Mouse (Mus musculus): Measurements from ENCODE around the gene Cdk14. TPM values are rescaled to one million over a fixed set of nuclear protein-coding genes. Genes with fewer than 3 reads are reported as not detected.
"Not testable (repeated sequence)": the region's sequence is repeated elsewhere in the genome, so short reads cannot be mapped to it uniquely, and the experiment has no call there.

Cdk14 gene
- total RNA-seq, 2 experiments from 2014 or later = 2.5 TPM; not detected in 1

DNA sequence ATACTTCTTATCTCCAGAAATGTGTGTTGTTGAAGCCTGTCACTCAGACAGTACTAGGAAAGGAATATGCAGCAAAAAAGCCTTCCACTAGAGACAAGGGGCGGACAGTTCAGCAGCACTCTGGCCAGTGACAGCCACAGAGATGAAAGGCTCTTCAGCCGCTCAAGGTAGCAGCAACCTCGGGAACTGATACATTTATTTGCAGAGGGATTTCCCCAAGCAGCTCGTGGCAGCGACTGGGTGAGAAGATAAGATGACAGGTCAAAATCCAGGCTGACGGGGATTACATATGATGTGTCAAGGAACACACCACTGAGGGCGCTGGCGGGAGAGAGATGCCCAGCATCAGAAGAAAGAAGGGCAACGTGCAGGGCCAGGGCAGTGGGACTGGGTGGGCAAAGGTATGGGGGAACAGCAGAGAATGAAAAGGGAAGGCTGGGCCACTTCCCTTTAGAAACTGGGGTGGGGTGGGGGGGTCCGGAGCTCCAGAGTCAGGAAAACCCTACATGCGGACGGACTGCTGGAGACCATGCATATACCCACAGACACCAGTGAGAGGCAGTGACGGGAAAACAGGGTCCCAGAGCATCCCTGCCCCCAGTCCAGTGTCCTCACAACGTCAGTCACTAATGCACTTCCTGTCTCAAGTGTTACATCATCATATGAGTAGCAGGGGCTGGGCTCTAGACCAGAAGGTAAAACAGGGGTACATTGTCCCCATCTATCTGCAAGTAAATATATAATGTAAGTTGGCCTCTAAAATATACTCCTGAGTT lies 51.5 kb downstream of the Cdk14 start:
- no peak for ATAC-seq (replicated peaks; ENCODE audit: low FRiP score, poor library complexity, severe bottlenecking)

DNA sequence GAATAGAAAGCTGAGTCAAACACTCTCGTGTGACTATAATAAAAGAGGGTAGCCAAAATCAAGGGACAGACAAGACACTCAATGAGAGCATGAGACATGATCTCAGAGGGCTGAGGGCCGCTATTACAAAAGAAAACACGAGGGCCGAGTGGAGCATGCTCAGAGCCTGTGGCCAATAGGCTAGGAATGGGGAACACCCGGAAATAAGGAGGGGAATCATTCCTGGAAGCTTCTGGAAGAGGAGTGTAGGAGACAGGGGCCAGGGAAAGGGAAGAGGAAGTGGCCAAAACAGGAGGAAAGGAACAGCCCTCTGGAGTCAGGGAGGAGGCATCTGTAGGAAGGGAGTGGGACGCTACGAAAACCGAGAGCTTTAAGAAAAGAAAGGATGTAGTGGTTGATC lies 52.6 kb downstream of the Cdk14 start:
- ATAC-seq (replicated peaks; ENCODE audit: low FRiP score, poor library complexity, severe bottlenecking) = no peak

DNA sequence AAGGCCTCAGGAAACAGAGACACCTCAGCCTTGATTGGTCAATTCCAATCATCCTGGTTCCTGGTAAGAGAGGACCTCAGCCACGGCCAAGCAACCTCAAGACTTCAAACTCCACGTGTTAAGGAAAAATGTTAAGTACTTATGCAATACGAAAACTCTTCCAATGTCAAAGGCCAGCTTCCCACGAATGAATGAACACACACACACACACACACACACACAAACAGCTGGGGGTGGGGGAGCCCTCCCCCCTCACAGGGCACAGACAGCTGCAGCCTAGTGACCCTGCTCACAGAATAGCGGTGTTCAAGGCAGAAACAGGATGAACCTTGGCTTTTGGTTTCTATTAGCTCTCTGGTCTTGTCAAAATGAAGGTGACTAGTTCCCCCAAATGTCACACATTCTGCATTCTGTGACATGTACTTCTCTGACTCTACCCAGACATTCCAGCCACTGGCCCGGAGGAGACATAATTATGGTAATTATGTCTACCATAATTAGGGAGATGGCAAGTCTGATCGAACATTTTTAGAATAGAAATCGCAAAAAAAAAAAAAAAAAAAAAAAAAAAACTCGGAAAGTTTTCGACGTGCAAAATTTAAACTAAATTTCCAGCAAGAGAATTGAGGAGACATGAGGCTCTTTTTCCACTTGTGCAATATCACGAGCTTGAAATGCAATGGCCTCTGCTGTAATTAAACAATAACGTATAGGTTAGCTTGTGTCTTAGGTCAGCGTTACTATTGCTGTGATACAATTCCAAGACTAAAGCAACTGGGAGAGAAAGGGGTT lies 54.6 kb downstream of the Cdk14 start:
- no peak for ATAC-seq (replicated peaks; ENCODE audit: low FRiP score, poor library complexity, severe bottlenecking)

DNA sequence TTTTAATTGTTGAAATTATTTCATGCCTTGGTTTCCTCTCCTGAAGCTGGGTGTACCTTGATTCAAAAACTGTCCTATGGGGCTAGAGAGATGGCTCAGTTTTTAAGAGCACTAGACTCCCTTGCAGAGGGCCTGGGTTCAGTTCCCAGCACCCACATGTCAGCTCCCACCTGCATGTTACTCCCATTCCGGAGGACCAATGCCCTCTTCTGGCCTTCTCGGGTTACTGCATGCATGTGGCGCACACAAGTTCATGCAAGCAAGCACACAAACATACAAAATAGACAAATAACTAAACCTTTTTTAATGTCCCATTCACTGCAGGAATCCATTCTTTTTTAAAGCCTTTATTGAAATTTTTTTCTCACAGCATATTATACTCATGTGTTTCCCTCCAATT lies 58.4 kb downstream of the Cdk14 start:
- no peak for ATAC-seq (replicated peaks; ENCODE audit: low FRiP score, poor library complexity, severe bottlenecking)

DNA sequence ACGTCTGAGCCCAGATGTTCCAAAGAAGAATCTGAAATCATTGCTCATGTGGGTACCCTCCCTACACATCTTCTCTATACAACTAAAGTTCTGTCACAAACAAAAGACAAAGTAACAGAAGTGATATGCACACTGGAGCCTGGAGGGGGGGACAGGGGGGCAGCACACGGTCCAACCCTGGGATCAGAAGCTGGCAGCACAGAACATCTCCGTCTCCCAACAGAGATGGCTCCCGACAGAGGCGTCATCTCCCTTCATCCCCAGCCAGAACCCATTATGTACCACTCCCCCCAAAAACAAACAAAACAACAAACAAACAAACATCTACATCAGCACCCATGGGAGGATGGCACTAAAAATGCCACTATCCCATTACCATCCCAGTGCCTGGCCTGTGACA lies 59.8 kb downstream of the Cdk14 start:
- ATAC-seq (replicated peaks; ENCODE audit: low FRiP score, poor library complexity, severe bottlenecking) = no peak

DNA sequence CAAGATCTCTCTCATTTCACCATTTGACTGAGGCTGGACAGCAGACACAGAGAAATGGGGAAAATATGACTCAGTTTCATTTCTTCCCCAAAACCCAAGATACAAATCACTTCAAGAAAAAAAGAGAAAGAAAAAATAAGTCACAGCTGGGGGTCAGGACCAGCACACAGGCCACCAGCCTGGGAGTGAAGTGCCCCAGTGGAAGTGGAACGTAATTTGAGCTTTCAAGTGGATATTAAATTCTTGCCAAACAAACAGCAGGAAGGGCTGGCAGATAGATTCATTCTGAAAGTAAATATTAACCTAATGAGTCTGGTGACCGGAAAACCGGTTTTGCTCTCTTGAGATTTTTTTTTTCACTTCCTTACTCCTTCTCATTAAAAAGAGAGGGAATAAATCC lies 60.2 kb downstream of the Cdk14 start:
- no peak for ATAC-seq (replicated peaks; ENCODE audit: low FRiP score, poor library complexity, severe bottlenecking)

DNA sequence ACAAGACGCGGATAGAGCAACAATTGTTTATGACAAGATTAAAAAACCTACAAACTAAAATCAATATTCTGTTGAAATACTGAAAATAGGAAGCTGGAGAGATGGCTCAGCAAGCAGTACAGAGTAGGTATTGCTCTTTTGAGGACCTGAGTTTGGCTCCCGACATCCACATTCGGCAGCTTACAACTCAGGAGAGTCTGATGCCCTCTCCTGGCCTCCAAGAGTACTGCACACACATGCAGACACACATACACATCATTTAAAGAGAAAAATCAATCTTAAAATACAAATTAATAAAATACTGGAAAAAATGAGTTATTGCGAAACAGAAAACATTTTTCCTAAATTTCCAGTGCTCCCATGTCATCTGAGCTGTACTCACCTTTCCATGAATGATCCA lies 60.7 kb downstream of the Cdk14 start:
- no peak for ATAC-seq (replicated peaks; ENCODE audit: low FRiP score, poor library complexity, severe bottlenecking)

DNA sequence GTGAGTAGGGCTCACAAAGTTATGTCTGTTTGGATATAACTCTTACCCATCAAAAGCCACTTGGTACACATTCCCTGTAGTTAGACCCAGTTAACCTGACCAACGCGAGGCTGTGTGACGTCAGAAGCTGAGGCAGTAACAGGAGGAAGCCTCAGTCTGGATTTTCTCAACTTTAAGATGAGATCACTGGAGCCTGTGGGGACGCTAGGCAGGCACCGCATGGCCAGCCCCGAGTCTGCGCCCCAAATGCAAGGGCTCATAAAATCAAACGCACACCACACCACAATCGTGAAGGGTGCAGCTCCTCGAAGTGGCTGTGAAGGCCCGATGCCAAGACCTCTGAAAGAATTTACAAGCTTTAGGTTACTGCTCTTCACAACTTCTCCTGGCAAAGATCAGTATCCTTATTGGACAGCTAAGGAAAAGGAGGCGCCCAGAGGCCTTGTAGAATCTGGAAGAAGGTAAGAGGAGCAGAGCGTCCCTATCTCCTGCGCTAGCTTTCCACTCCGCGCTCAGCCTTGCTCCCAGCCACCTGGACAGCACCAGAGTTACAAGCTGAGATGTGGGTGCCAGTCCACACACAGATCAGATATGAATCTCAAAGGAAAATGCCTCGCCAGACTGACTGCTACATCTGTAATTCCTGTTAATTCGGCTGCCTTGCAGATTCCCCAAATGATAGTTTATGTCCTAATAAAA lies 61.9 kb downstream of the Cdk14 start:
- no peak for ATAC-seq (replicated peaks; ENCODE audit: low FRiP score, poor library complexity, severe bottlenecking)

DNA sequence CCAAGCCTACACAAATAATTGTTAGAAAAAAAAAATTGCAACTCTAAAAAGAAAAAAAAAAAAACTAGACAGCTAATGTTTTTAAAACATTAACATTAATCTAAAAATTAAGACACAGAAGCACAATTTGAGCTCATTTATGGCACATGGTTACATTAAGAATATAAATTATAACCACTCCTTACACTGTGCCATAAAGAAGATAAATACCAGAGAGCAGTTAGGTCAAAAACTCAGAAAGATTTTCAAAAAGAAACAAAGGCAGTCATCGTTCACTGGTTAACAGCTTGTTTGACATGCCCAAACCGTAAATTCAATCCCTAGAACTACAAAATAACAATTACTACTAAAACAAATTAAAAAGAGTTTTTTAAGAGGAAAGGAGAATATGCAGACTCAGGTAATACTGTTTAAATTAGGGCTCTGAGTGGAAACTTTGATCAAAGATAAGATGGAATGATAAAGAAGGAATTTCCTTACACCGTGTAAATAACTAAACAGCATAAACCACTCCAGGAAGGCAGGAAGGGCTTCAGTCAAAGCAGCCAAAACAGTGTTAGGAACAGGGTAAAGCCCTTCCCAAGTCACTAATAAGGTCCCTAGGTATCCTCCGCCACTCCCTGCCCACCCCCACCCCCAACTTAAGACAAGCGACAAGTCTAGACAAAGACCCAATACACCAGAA lies 65.3 kb downstream of the Cdk14 start:
- no peak for ATAC-seq (replicated peaks; ENCODE audit: low FRiP score, poor library complexity, severe bottlenecking)

DNA sequence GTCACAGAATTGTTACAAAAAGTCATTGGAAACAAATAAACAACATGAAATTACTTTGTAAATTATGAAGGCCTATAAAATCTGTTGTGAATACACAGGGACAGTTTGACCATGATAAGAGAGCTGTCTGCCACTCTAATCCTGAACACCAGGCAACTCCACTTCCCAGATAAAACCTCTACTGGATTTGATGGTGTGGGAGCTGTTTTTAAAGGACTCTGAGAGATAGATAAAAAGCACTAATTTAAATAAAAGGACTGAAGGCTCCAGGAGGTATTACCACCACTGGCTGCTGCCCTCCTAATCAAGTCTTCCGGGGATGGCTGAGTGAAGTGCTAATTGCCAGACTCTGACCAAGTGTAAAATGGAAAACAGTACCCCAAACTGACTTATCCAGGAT lies 66.2 kb downstream of the Cdk14 start:
- ATAC-seq (replicated peaks; ENCODE audit: low FRiP score, poor library complexity, severe bottlenecking) = no peak

DNA sequence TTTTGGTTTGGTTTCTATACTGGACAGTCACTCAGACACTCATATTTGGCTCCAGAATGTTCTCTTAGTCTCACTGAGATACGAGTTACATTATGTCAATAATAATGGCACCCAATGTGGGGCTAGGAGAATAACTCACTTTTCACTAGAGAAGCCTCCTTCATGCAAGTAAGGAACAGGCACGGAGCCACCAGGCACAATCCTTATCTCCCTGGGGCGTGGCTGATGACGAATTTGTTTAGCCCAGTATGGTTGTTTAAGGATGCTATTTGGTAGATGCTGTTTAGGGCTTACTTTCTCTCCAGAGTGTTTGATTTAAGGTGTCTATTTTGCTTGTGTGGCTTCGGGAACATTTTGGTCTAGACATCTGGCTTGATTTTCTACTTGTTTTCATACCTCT lies 75.5 kb downstream of the Cdk14 start:
- ATAC-seq (replicated peaks; ENCODE audit: low FRiP score, poor library complexity, severe bottlenecking) = no peak

DNA sequence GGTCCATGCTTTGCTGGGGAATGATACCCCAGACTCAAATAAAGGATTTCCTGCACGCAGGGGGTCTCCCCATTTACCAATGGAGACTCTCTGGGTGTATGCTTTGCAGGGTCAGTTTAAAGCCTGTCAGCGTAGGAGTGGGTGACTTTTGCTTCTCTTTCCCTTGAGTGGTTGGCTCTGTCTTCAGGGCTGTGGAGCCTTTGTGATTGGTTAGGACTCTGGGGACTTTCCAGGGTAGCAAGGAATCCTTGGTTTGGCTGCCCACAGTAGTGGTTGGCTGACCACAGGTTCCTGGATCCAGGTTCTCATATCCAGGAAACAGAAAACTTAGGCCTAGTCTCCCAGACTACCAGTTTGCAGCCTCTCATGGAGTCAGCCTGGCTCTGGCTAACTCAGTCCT lies 76.4 kb downstream of the Cdk14 start:
- no peak for ATAC-seq (replicated peaks; ENCODE audit: low FRiP score, poor library complexity, severe bottlenecking)

DNA sequence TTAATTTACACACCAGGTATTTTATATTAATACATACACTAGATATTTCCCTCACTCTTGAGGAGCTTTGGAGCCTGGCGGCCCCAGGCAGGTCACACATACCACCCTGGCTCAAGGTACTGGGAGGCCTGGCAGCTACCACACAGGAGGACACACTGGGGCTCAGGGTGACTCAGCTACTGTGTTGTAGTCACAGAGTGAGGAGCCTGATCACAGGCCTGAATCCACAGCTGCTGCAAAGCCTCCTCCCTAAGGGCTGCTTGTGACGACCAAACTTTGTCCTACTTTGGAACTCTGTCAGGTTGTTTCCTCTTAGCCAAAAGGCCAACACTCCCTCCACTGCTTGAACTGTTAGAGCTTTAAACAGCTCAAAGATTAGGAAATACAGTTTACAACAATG lies 76.8 kb downstream of the Cdk14 start:
- ATAC-seq (replicated peaks; ENCODE audit: low FRiP score, poor library complexity, severe bottlenecking) = no peak

DNA sequence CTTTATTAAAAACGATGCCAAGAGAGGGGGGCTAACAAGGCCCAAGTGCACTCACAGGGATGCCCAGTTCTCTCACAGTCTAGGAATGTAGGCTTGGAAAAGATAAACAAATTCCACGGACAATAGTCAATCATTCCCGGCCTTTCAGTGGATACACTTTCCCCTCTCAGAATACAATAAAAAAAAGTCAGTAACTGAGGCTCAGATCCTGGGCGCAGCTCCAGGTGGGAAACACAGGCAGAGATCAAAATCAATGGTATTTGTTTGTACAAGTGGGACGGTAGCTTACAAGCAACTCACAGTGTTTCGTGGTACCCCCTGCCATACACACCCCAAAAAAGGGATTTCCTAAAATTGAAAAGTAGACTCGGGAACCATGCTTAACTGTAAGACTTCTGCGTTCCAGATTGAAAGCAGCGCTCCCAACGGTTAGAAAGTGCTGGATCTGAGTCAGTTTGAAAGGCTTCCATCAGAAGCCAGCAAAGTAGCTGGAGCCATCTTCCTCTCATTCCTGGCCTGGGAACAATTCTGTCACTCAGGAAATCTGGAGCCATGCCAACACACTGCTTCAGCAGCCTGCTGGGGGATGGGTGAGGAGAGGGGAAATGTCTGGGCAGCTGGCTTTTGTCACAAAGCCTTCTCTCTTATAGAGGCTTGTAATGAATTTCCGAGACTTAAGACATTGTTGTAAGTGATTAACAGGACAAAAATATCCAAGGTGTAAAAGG lies 77.5 kb downstream of the Cdk14 start:
- no peak for ATAC-seq (replicated peaks; ENCODE audit: low FRiP score, poor library complexity, severe bottlenecking)

DNA sequence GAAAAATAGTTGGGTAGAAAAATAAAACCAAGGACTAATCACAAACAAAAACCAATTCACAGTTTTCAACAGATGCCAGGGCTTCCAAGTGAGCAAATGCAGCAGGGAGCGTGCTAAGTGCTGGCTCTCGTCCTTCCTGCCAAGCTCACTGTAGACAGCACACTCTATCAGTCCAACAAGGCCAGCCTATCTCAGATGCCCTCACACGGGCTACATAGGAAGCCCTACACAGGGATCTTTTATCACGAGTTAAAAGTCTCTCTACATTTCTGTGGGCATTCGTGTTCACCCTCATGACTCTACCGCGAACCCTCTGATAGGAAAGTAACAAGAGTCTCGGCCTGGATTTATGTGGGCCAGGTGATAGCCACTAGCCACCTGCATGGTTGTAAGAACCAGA lies 78.5 kb downstream of the Cdk14 start:
- ATAC-seq (replicated peaks; ENCODE audit: low FRiP score, poor library complexity, severe bottlenecking) = no peak

DNA sequence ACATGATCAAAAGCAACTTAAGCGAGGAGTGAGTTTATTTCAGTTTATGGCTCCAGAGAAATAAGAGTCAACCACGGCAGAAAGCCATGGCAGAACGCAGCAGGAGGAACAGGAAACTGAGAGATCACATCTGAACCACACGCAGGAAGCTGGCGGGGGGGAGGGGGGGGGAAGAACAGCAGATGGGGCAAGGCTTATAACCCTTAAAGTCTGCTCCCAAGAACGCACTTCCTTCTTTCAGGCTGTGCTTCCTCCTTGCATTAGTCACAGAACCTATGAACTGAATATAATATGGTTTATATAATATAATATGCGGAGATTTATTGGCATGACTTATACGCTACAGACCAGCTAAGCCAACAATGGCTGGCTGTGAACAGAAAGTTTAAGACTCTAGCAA lies 86.2 kb downstream of the Cdk14 start:
- ATAC-seq (replicated peaks; ENCODE audit: low FRiP score, poor library complexity, severe bottlenecking) = no peak

DNA sequence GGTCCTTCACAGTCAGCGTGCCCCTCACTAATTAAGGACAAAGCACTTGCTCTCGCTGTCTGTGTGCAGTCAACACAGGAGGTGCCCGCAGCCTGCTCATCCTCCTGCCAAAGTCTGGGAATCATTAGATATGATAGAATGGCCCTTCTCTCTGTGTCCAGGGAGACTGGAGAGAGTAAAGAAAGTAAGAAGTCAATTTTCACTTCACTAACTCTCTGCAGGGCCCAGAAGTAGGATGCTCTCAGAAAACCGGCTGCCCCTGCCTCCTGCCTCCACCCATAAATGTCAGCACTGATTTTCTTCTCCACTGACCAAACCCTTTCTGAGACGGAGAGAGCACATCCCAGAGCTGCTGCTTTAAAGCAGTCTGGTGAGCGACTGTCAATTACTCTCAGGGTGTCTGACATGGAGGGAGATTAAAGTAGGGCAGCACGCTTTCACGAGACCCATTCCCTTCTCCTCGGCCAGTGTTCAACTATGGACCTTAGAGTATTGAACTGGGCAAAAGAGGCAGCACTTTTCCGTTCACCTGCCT lies 89.1 kb downstream of the Cdk14 start:
- ATAC-seq (replicated peaks; ENCODE audit: low FRiP score, poor library complexity, severe bottlenecking) = no peak

DNA sequence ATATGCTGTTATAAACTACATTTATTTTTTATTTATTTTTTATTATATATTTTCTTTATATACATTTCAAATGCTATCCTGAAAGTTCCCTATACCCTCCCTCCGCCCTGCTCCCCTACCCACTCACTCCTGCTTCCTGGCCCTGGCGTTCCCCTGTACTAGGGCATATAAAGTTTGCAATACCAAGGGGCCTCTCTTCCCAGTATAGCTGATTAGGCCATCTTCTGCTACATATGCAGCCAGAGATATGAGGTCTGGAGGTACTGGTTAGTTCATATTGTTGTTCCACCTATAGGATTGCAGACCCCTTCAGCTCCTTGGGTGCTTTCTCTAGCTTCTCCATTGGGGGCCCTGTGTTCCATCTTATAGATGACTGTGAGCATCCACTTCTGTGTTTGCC lies 91.1 kb downstream of the Cdk14 start:
- ATAC-seq (replicated peaks; ENCODE audit: low FRiP score, poor library complexity, severe bottlenecking) = not testable (repeated sequence)

DNA sequence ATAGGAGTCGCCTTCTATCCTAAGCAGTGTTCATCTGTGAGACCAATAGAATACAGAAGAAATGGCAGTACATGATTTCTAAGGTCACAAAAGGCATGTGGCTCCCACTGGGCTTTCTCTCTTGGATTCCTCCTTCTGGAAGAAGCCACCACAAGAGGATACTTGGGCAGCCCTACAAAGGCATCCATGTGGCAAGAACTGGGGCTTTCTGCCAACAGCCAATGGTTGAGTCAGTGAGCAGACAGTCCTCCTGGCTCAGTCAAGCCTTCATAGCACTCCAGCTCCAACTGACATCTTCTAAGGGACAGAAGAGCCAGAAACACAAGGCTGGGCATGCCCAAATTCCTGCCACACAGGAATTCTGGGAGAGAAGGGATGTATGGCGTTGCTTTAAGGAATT lies 93.4 kb downstream of the Cdk14 start:
- ATAC-seq (replicated peaks; ENCODE audit: low FRiP score, poor library complexity, severe bottlenecking) = no peak

Data from erythroid progenitor cell, adult 5-6 weeks (primary cell).